Mouse (Mus musculus) retina, postnatal 7 days (tissue): ENCODE data around the gene Gm10197.
"Not testable (repeated sequence)": the region's sequence is repeated elsewhere in the genome, so short reads cannot be mapped to it uniquely, and the experiment has no call there.

Experiments used
- DNase-seq: peaks from one replicate; pipeline ENCODE4 v3.0.0-alpha.2; 2012; ENCODE audit warnings: low read depth, low spot score

Gm10197 gene

DNA sequence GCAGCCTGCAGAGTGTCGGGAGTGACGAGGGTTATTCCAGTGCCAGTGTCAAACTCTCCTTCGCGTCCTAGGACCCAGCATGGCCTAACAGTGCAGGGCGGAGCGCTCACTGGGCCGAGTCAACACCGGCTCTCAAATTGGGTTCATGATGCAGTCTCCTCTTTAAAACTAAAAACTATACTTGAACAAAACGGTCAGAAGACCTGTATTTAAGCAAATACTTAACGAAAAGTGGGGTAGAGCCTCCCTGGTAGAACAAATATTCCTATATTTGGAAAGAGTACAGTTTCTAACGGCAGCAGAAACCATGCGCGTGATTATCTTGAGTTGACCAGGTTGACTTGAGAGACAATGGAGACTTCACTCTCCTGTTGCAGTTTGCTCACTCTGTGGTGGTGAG lies at the start of gene Gm10197:
TSS of gene Gm10197 (minus strand) at position 101 of the 400 bp plus-strand sequence.
- DNase-seq = no peak

DNA sequence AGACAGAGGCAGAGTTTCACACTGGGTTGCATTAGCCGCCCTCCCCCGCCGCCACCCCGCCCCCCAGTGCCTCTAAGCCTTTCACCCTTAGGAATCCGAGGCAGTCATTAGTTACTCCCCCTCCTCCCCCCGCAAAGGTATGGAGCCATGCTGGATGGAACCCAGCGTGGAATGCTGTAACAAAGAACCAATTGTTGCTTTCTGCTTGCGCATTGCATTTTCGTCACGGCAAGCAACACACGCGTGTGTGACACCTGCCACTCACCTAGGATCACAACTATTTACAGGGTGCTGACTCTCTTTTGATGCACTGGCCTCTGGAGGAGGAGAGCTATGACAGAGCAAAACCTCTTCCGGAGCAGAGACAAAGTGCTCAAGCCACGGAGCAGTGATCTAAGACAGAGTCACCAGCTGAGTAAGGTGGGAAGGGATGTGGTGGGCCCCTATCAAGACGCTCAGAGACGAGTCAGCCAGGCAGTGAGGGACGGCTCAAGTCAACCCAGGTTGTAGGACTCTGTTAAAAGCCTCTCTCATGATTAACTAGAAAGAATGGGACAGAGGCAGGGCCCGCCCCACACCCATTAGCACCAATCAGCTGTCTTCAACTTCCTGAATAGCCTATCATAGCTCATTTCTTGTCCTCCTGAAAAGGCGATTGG lies 49.5 kb upstream of the Gm10197 start:
- peak; percentile 29 for DNase-seq

GRCm38 (mm10) chr19:53419834-53420233 lies 48.3 kb upstream of the Gm10197 start:
- DNase-seq = peak; percentile 57

- no peak for DNase-seq
Observed at GRCm38 (mm10) chr19:53415198-53415597, 43.6 kb upstream of the Gm10197 start.

DNA sequence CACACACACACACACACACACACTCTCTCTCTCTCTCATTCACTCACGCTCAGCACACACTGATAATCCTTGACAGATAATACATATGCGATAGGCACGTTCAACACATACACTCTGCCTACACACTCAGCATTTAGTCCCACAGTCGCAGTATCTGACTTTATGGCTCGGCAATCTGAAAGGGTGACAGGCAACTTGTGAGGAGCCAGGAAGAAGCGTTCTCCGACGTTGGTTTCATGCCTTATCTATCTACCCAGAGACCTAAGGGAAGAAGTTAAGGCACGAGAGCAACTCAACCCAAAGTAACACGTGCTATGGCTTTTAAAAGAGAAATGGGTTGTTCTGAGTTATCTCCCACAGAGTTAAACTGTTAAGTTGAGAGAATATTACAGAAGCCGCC lies 43.1 kb upstream of the Gm10197 start:
- DNase-seq = no peak

GRCm38 (mm10) chr19:53413617-53414380 lies 42.2 kb upstream of the Gm10197 start:
- DNase-seq = no peak

DNA sequence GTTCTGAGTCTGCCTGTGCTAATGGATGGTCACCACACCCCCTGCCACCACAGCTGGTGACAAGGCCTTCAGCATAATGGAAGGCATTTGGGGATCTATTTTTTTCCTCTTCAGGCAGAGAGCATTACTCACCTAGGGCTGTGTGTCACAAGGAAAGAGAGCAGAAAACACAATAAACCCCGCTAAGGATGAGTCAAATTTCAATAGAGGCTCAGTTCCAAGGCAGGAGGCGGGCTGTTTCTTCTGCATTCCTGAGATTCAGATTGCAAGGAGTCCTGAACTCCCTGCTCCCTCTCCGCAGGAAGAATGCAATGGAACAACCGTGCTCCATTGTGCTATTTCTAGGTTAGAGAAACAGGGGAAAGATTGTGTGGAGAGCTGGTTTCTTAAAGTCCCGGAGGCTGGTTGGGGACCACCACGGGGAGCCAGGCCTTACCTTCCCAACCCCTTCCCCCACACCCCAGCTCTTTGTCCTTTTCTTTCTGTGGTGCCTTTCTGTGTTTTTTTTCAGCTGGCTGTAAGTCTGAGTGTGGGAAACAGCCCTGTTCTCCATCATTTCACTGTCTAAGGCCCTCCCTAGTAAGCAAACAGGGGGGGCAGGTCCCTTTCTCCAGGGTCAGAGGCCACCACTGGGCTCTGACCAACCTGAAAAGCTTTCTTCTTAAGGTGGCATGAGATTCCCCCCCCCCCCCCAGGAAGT lies 40.7 kb upstream of the Gm10197 start:
- DNase-seq = no peak

GRCm38 (mm10) chr19:53409663-53410307 lies 38.2 kb upstream of the Gm10197 start:
- no peak for DNase-seq

GRCm38 (mm10) chr19:53408398-53408797 lies 36.8 kb upstream of the Gm10197 start:
- DNase-seq = no peak

DNA sequence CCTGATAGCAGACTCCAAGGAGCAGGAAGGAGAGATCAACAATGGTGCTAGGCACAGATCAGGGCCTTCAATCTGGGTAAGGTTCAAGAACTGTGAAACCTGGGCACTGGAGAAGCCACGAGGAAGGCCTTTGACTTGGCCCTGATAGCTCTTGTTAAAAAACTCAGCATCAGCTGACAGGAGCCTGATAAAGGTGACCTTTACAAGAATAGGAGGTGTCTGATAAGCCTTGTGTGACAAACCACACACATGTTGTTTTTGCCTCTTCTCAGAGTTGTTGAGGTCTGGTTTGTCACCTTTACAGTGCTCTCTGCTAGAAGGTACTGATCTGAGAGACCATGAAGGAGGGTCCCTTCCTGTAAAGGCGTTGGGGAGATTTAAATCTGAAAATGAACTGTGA lies 35.8 kb upstream of the Gm10197 start:
- no peak for DNase-seq

DNA sequence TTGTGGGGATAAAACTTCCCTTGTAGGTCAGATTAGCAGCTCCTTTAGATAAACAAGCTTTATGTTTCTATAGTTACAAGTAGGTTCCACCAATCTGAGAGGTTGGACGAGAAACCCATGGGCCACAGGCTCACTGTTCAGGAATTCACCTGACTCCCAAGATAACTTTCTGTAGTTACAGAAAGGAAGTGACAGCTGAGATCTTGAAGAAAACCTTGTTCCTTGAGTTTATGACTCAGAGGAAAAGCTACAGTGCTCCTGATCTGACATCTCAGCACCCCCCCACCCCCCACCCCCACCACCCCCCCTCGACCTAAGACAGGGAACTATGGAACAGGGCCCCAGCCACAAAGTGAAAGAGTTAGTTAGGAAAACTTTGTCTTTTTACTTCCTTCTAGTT lies 34.2 kb upstream of the Gm10197 start:
- DNase-seq = no peak

DNA sequence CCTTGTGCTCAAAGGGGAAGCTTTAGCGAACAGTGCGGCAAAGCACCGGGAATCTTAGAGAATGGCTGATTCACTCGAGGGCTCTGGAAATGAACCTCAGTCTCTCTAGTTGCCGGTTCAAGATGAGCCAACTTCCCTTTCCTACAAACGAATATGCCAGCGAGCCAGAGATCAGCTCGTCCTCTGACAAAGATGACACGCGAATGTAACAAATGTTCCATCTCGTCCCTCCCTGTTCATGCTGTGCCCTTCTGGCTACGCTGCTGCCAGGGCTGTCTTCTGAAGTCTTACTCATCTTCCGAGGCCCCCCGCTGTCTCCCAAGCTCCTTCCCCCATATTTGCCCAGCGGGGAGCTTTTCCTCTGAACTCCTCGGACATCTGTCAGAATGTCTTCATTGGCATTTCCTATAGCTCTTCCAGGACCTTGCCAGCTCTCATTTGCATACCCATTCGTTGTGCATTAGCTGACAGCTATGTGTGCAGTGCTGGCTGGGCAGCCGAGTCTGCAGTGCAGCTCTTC lies 33.3 kb upstream of the Gm10197 start:
- DNase-seq = no peak

- DNase-seq = no peak
Observed at GRCm38 (mm10) chr19:53404219-53404836, 32.8 kb upstream of the Gm10197 start.

- DNase-seq = no peak
Observed at GRCm38 (mm10) chr19:53402741-53403432, 31.3 kb upstream of the Gm10197 start.

GRCm38 (mm10) chr19:53400332-53401110 lies 29.0 kb upstream of the Gm10197 start:
- no peak for DNase-seq

- no peak for DNase-seq
Observed at GRCm38 (mm10) chr19:53399213-53399612, 27.6 kb upstream of the Gm10197 start.

- DNase-seq = no peak
Observed at GRCm38 (mm10) chr19:53397451-53398233, 26.1 kb upstream of the Gm10197 start.

DNA sequence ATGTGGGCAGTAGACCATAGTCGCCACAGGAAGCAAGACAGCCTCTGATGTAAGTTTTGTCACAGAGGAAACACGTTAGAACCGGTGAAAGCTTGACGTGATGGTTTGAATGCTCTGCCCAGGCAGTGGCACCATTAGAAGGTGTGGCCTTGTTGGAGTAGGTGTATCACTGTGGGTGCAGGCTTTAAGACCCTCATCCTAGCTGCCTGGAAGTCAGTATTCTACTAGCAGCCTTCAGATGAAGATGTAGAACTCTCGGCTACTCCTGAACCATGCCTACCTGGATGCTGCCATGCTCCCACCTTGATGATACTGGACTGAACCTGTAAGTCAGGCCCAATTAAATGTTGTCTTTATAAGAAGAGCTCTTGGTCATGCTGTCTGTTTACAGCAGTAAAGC lies 24.2 kb upstream of the Gm10197 start:
- DNase-seq = not testable (repeated sequence)

DNA sequence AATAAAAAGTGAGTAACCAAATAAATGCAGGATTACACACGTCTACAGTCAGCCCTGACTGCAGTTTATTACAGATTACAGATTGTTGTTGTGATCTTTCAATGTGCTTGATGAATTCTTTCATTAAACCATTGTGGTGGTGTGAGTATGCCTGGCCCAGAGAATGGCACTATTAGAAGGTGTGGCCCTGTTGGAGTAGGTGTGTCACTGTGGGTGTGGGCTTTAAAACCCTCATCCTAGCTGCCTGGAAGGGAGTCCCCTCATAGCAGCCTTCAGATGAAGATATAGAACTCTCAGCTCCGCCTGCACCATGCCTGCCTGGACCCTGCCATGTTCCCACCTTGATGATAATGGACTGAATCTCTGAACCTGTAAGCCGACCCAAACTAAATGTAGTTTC lies 23.4 kb upstream of the Gm10197 start:
- not testable (repeated sequence) for DNase-seq
